Mouse (Mus musculus): ENCODE data around the gene Galntl5. TPM values are rescaled to one million over a fixed set of nuclear protein-coding genes. Genes with fewer than 3 reads are reported as not detected.

Galntl5 gene
- polyA plus RNA-seq, 1 experiment from 2014 or later: not detected

- Histone ChIP-seq H3K27ac (ENCODE audit: low read depth, low read length) (no peak overlapping the region), H3K4me1 (replicated peaks; ENCODE audit: control insufficient read depth, insufficient read depth, low read length) (no peaks in the 10 kb centered on the region), H3K9me3 (ENCODE audit: control insufficient read depth, low read length) (no peaks in the 10 kb centered on the region), H3K36me3 (ENCODE audit: control insufficient read depth, insufficient read depth, low read length) (no peaks in the 10 kb centered on the region), H3K27me3 (ENCODE audit: control insufficient read depth, insufficient read depth, low read length) (no peaks in the 10 kb centered on the region), H3K9ac (ENCODE audit: low read depth, low read length) (no peak overlapping the region), H3K4me2 (replicated peaks; ENCODE audit: low read depth, low read length) (no peak overlapping the region), H3K4me3 (ENCODE audit: low read depth, low read length) (no peak overlapping the region)
- no peak for ATAC-seq (ENCODE audit: low FRiP score)
- no peak for DNase-seq (ENCODE audit: low spot score)
- 94% methylated on average over 8 of the region's 8 CpGs for WGBS
Observed at GRCm38 (mm10) chr5:25252825-25253544, 71.7 kb downstream of the Galntl5 start.

GRCm38 (mm10) chr5:25254491-25254890 is 73.2 kb downstream of the Galntl5 start:
- H3K4me1 ChIP-seq (replicated peaks; ENCODE audit: control insufficient read depth, insufficient read depth, low read length): no peaks in the 10 kb centered on the region
- ATAC-seq (ENCODE audit: low FRiP score): no peak
- no peaks in the 10 kb centered on the region for H3K9me3 ChIP-seq (ENCODE audit: control insufficient read depth, low read length)
- DNase-seq (ENCODE audit: low spot score): no peak
- no peak overlapping the region for H3K4me2 ChIP-seq (replicated peaks; ENCODE audit: low read depth, low read length)
- no peak overlapping the region for H3K4me3 ChIP-seq (ENCODE audit: low read depth, low read length)
- H3K36me3 ChIP-seq (ENCODE audit: control insufficient read depth, insufficient read depth, low read length): no peaks in the 10 kb centered on the region
- H3K27ac ChIP-seq (ENCODE audit: low read depth, low read length): no peak overlapping the region
- 97% methylated on average over 4 of the region's 4 CpGs for WGBS
- no peaks in the 10 kb centered on the region for H3K27me3 ChIP-seq (ENCODE audit: control insufficient read depth, insufficient read depth, low read length)
- H3K9ac ChIP-seq (ENCODE audit: low read depth, low read length): no peak overlapping the region

- Histone ChIP-seq H3K27me3 (ENCODE audit: control insufficient read depth, insufficient read depth, low read length) (no peaks in the 10 kb centered on the region), H3K4me1 (replicated peaks; ENCODE audit: control insufficient read depth, insufficient read depth, low read length) (no peaks in the 10 kb centered on the region), H3K4me2 (replicated peaks; ENCODE audit: low read depth, low read length) (no peak overlapping the region), H3K9ac (ENCODE audit: low read depth, low read length) (no peak overlapping the region), H3K4me3 (ENCODE audit: low read depth, low read length) (no peak overlapping the region), H3K27ac (ENCODE audit: low read depth, low read length) (no peak overlapping the region), H3K9me3 (ENCODE audit: control insufficient read depth, low read length) (no peaks in the 10 kb centered on the region), H3K36me3 (ENCODE audit: control insufficient read depth, insufficient read depth, low read length) (no peaks in the 10 kb centered on the region)
- WGBS: 81% methylated on average over 2 of the region's 2 CpGs
- DNase-seq (ENCODE audit: low spot score): no peak
- ATAC-seq (ENCODE audit: low FRiP score): no peak
Observed at GRCm38 (mm10) chr5:25256686-25257085, 75.4 kb downstream of the Galntl5 start.

GRCm38 (mm10) chr5:25261452-25261851 is 80.2 kb downstream of the Galntl5 start:
- Histone ChIP-seq H3K4me3 (ENCODE audit: low read depth, low read length) (no peak overlapping the region), H3K27me3 (ENCODE audit: control insufficient read depth, insufficient read depth, low read length) (no peaks in the 10 kb centered on the region), H3K27ac (ENCODE audit: low read depth, low read length) (no peak overlapping the region), H3K36me3 (ENCODE audit: control insufficient read depth, insufficient read depth, low read length) (no peaks in the 10 kb centered on the region), H3K4me2 (replicated peaks; ENCODE audit: low read depth, low read length) (no peak overlapping the region), H3K4me1 (replicated peaks; ENCODE audit: control insufficient read depth, insufficient read depth, low read length) (no peaks in the 10 kb centered on the region), H3K9me3 (ENCODE audit: control insufficient read depth, low read length) (no peaks in the 10 kb centered on the region), H3K9ac (ENCODE audit: low read depth, low read length) (no peak overlapping the region)
- DNase-seq (ENCODE audit: low spot score): no peak
- no peak for ATAC-seq (ENCODE audit: low FRiP score)
- 85% methylated on average over 6 of the region's 6 CpGs for WGBS

- no peaks in the 10 kb centered on the region for H3K27me3 ChIP-seq (ENCODE audit: control insufficient read depth, insufficient read depth, low read length)
- H3K4me3 ChIP-seq (ENCODE audit: low read depth, low read length): no peak overlapping the region
- no peak overlapping the region for H3K4me2 ChIP-seq (replicated peaks; ENCODE audit: low read depth, low read length)
- H3K9me3 ChIP-seq (ENCODE audit: control insufficient read depth, low read length): no peaks in the 10 kb centered on the region
- 84% methylated on average over 7 of the region's 7 CpGs for WGBS
- H3K9ac ChIP-seq (ENCODE audit: low read depth, low read length): no peak overlapping the region
- DNase-seq (ENCODE audit: low spot score) (no peak), ATAC-seq (ENCODE audit: low FRiP score) (no peak)
- H3K36me3 ChIP-seq (ENCODE audit: control insufficient read depth, insufficient read depth, low read length): no peaks in the 10 kb centered on the region
- no peaks in the 10 kb centered on the region for H3K4me1 ChIP-seq (replicated peaks; ENCODE audit: control insufficient read depth, insufficient read depth, low read length)
- H3K27ac ChIP-seq (ENCODE audit: low read depth, low read length): no peak overlapping the region
Observed at GRCm38 (mm10) chr5:25262266-25262665, 81.0 kb downstream of the Galntl5 start.

GRCm38 (mm10) chr5:25268258-25268888 is 87.1 kb downstream of the Galntl5 start:
- H3K9me3 ChIP-seq (ENCODE audit: control insufficient read depth, low read length): no peaks in the 10 kb centered on the region
- H3K27ac ChIP-seq (ENCODE audit: low read depth, low read length): no peak overlapping the region
- H3K4me1 ChIP-seq (replicated peaks; ENCODE audit: control insufficient read depth, insufficient read depth, low read length): no peaks in the 10 kb centered on the region
- no peak overlapping the region for H3K4me3 ChIP-seq (ENCODE audit: low read depth, low read length)
- DNase-seq (ENCODE audit: low spot score) (no peak), ATAC-seq (ENCODE audit: low FRiP score) (no peak)
- H3K9ac ChIP-seq (ENCODE audit: low read depth, low read length): no peak overlapping the region
- no peaks in the 10 kb centered on the region for H3K36me3 ChIP-seq (ENCODE audit: control insufficient read depth, insufficient read depth, low read length)
- 96% methylated on average over 4 of the region's 4 CpGs for WGBS
- no peaks in the 10 kb centered on the region for H3K27me3 ChIP-seq (ENCODE audit: control insufficient read depth, insufficient read depth, low read length)
- H3K4me2 ChIP-seq (replicated peaks; ENCODE audit: low read depth, low read length): no peak overlapping the region

Other genes with a start within 250 kb of the Galntl5 start
- gene Prkag2, start 80.8 kb upstream of the Galntl5 start, polyA plus RNA-seq (2014; fragmentation: Nextera tagmentation; extraction: Ambion mirVana): 56.7 and 57.3 TPM in 2 replicates
- gene Galnt11, start 40.4 kb downstream of the Galntl5 start, polyA plus RNA-seq (2014; fragmentation: Nextera tagmentation; extraction: Ambion mirVana): 39.9 and 44.9 TPM in 2 replicates
- not detected in 2 replicates for gene E130116L18Rik, start 41.7 kb downstream of the Galntl5 start, polyA plus RNA-seq (2014; fragmentation: Nextera tagmentation; extraction: Ambion mirVana)